Mouse (Mus musculus) telencephalon, adult 2 months (tissue): Measurements from ENCODE around the gene Sostdc1.

Source experiments
- DNase-seq: peaks from one replicate; pipeline ENCODE4 v3.0.0-alpha.2; 2011; ENCODE audit warnings: low read depth, low spot score

Sostdc1 gene

GRCm38 (mm10) chr12:36313916-36314315, at the start of gene Sostdc1:
Gene Sostdc1 (plus strand): TSS chr12:36314139.
- no peak for DNase-seq

GRCm38 (mm10) chr12:36267670-36268246, 46.2 kb upstream of the Sostdc1 start:
- DNase-seq, result no peak

- no peak for DNase-seq
These were observed 39.1 kb upstream of the Sostdc1 start for GRCm38 (mm10) chr12:36274823-36275222.

- DNase-seq, result no peak
These were observed 24.3 kb upstream of the Sostdc1 start for GRCm38 (mm10) chr12:36289634-36290033.

GRCm38 (mm10) chr12:36290465-36290864, 23.5 kb upstream of the Sostdc1 start:
- no peak for DNase-seq

GRCm38 (mm10) chr12:36291346-36291745, 22.6 kb upstream of the Sostdc1 start:
- no peak for DNase-seq

GRCm38 (mm10) chr12:36302326-36302725, 11.6 kb upstream of the Sostdc1 start:
- no peak for DNase-seq

GRCm38 (mm10) chr12:36302905-36303642, 10.9 kb upstream of the Sostdc1 start:
- no peak for DNase-seq

GRCm38 (mm10) chr12:36308737-36309420, 5.1 kb upstream of the Sostdc1 start:
- DNase-seq, result no peak

- DNase-seq, result no peak
These were observed 924 bp upstream of the Sostdc1 start for GRCm38 (mm10) chr12:36313015-36313414.

- DNase-seq, result no peak
These were observed 507 bp downstream of the Sostdc1 start for GRCm38 (mm10) chr12:36314446-36314845.

- no peak for DNase-seq
These were observed 1.6 kb downstream of the Sostdc1 start for GRCm38 (mm10) chr12:36315527-36315926.

GRCm38 (mm10) chr12:36316056-36316455, 2.1 kb downstream of the Sostdc1 start:
- DNase-seq, result no peak

- no peak for DNase-seq
These were observed 3.3 kb downstream of the Sostdc1 start for GRCm38 (mm10) chr12:36317036-36317819.

GRCm38 (mm10) chr12:36317820-36318135, 3.8 kb downstream of the Sostdc1 start:
- no peak for DNase-seq

- DNase-seq, result no peak
These were observed 12.2 kb downstream of the Sostdc1 start for GRCm38 (mm10) chr12:36326101-36326521.

- DNase-seq, result no peak
These were observed 18.7 kb downstream of the Sostdc1 start for GRCm38 (mm10) chr12:36332676-36333075.

- DNase-seq, result no peak
These were observed 19.9 kb downstream of the Sostdc1 start for GRCm38 (mm10) chr12:36333837-36334281.

- peak; percentile 22 for DNase-seq
These were observed 30.2 kb downstream of the Sostdc1 start for GRCm38 (mm10) chr12:36344131-36344530.

GRCm38 (mm10) chr12:36360064-36360463, 46.1 kb downstream of the Sostdc1 start:
- DNase-seq, result no peak

GRCm38 (mm10) chr12:36360693-36361092, 46.8 kb downstream of the Sostdc1 start:
- no peak for DNase-seq

GRCm38 (mm10) chr12:36364013-36364412, 50.1 kb downstream of the Sostdc1 start:
- DNase-seq, result no peak
